Mouse (Mus musculus): ENCODE data around the gene Rab5a.
"Not testable (repeated sequence)": the region's sequence is repeated elsewhere in the genome, so short reads cannot be mapped to it uniquely, and the experiment has no call there.

Rab5a gene

DNA sequence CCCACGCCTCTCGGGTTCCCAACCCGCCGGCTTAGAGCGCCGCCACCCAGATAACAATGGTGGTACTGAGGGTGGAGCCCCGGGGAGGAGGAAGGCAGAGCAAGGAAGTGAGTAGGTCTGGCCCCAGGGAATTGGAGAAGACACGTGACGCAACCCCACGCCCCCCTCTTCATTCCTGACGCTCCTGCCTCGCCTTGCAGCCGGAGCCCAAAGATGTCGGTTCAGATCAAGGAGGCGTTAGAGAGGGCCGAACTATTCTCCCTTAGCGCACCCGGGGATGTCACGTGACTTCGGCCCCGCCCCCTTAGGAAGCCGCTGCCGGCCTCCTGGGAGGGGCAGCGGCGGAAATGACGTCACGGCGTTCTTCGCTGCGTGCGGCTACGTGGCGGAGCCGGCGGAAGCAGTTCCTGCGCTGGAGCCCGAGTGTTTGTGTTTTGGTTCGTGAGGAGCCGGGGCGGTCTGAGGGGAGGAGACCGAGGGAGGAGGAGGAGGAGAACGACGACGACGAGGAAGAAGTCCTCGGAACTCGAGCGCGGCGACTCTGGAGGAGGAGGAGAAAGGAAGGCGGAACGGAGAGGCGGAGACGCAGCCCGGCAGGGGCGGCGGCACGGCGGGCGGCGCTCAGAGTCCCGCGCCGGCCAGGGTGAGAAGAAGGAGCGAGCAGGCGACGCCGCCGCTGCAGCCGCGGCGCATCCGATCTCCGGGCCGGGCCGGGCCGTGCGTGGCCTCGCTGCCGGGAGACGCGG, at the start of gene Rab5a:
TSS of gene Rab5a (plus strand) at position 377 of the 746 bp plus-strand sequence.
- ATAC-seq (ENCODE audit: low TSS enrichment): peak; percentile 93

DNA sequence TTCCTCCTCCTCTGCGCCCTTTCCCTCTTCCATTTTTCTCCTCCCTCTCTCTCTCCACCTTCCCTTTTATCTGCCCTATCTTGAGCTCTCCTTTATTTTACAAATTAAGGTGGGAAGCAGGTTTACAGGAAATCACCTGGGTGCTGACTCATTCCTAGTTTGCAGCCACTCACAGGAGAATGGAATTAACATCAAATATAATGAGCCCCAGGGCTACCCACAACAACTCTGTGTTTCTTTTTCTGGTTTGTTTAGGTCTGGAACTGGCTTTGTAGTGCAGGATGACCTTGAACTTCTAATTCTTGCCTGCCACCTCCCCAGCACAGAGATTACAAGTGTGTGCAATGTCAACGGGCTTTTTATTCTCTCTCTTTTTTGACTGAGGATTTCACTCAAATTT, 22.9 kb upstream of the Rab5a start:
- ATAC-seq (ENCODE audit: low TSS enrichment): no peak

DNA sequence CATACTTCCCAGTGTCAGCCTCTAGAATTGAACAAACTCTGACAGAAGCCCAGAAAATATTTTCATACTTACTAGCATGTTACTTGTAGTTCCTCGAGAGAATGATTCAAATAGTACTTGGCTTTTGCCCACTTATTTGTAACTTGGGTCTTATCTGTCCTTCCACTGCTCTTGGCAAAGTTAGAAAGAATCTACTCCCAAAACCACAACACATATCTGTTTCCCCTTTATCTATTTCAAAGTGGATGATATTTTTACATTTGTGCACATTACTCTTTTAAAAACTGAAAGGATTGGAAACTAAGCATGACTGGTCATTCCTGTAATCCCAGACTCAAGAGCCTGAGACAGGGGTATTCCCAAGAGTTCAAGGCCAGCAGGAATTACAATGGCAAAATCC, 22.3 kb upstream of the Rab5a start:
- no peak for ATAC-seq (ENCODE audit: low TSS enrichment)

DNA sequence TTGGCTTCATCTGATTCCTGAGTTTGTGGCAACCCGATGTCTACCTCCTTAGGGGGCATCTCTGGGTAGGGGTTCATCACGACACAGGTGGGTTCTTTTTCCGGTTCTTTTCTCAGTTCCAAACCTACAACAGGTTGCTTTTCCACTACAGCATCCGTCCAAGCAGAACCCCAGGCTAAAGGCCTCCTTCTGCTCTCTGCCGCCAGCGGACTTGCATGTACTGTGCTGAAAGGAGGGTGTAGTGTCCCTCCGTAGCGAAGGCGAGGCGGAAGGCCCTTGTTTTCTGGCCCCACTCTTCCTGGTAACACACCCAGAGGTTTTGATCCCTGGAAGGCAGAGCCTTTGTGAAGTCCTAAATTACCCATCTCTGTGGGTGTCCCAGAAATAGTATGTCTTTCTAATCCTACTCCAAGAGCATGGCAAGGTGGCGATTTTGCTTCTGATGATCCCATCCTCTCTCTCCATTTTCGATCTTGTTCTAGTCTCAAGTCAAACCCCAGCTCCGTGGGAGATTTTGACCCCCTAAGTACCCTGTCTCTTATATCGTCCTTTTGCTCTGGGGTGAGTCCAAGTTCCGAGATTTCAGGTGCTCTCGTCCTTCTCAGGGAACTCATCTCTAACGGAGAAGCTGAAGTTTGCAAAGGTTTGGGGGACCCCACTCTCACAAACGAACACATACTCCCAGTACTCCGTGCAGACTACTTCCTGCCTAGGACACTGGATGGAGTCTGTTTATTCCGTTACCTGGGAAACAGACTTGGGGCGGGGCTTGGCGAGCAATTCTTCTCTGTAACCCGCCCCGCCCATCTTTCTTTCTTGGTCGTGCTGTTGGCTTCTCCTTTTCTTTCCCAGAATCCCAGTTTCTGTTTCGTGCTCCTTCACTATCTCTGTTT, 16.2 kb upstream of the Rab5a start, which contains the start of gene Efhb:
TSS of gene Efhb (minus strand) at position 719 of the 893 bp plus-strand sequence.
- ATAC-seq (ENCODE audit: low TSS enrichment): peak; percentile 96

DNA sequence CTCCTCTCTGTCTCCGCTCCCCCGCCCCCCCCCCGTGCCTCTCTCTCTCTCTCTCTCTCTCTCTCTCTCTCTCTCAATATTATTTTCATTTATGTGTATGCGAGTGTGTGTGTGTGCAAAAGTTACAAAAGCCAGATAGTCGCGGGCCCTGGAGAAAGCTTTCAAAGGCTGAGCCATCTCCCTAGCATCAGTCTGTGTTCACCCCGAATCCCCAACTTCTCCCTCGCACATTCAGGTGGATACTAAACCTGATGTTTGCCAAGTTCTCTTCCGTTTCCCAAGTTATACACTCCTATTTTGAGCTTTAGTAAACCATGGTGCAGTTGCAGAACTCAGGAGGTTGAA, 15.6 kb upstream of the Rab5a start:
- ATAC-seq (ENCODE audit: low TSS enrichment): peak; percentile 47; the same call in 1 of the 2 replicates

DNA sequence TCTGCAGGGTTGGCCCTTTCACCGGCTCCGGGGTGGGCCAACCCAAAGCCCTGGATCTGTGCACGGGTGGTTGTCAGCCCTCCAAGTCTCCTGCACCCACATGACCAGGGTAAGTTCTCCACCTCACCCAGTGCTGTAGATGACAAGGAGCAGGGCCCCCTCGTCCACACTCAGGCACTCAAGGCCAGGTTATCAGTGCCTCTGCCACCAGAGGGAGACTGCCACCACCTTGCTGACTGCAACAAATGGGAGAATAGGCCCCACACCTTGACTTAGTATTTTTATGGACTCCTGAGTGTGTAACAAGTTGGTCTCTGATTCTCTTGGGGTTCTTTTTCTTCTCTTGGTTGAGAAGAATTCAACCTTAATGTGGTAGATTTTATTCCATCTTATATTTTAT, 13.5 kb upstream of the Rab5a start:
- ATAC-seq (ENCODE audit: low TSS enrichment): no peak

DNA sequence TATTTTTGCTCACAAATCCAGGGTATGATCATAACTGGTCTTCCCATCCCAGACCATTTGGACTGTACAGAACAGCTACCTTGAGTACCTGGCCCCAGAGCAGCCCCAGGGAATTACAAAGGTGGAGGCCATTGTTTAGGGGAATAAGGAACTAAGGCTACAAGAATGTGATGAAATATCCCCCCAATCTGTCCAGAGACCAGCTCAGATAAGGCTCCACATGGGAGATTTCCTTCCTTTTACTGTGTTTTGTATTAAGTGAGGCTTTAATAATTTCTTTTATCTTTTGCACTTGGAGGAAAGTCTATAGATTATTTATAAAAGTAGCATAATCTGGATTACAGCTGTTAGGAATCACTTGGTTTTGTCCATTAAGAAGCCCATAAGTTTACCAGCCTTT, 10.3 kb upstream of the Rab5a start:
- no peak for ATAC-seq (ENCODE audit: low TSS enrichment)

DNA sequence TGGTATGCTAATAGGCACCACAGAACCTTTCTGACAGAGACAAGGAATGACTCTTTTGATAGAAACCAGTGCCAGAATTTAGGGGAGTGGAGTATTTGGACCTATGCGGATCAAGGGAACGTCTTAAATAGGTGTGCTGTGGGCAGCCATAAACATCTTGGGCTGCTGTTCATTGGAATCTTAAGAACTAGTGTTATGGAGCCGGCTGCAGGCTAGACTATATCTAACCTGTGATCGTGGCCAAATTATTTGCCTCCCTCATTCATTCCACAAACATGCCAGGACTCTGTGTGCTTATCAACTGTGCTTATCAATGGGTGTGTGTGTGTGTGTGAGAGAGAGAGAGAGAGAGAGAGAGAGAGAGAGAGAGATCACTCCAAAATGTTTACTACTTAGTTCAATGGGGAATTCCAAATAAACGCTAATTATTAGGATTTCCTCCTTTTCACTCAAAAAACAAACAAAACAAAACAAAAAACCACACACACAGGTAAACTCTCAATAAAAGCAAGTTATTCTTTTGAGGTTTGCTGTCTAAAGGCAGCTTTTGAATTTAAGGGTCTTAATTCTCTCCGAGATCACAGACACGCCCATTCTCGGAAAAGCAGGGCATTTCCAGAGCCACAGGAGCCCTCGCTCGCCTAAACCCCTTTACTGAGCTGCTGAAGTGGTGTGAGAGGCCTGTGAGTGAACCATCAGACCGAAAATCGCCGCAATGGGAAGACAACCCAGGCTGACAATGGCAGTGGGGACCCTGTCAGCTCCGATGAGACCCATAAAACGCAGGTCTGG, 772 bp upstream of the Rab5a start:
- ATAC-seq (ENCODE audit: low TSS enrichment): no peak

DNA sequence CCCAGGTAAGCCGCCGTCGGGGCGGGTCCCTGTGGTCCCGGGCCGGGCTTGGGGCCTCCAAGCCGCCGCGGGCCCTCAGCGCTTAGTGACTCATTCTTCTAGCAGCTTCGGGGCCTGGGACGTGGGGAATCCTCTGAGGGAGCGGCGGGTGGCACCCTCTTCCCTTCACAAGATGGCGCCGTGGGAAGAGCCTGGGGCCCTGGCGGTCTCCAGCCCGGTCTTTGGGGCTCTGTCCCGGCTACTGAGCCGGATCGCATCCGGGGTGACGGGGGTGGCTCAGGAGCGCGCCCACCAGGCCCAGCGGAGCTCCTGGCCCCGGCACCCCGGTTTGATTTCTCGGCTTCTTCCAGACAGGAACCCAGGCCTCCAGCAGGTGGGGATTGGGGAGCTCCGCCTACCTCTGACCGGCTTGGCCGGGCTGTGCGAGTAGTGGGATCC, 589 bp downstream of the Rab5a start:
- ATAC-seq (ENCODE audit: low TSS enrichment): peak; percentile 60

DNA sequence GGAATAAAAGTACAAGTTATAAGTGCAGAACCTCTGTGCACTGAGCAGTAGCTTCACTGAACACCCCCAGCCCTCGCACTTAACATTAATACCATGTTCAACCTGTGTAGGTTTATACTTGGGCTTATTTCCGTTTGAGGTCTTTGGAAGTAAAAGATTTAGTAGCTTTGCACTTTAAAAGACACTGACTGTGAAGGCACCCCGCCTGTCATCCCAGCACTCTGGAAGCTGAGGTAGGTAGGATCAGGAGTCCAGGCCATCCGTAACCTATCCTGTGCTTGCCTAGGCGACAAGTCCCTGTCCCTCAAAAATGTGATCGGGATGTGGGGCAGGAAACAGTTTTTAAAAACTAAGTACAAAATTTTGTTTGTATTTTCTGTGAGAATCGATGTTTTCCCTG, 1.4 kb downstream of the Rab5a start:
- ATAC-seq (ENCODE audit: low TSS enrichment): no peak

DNA sequence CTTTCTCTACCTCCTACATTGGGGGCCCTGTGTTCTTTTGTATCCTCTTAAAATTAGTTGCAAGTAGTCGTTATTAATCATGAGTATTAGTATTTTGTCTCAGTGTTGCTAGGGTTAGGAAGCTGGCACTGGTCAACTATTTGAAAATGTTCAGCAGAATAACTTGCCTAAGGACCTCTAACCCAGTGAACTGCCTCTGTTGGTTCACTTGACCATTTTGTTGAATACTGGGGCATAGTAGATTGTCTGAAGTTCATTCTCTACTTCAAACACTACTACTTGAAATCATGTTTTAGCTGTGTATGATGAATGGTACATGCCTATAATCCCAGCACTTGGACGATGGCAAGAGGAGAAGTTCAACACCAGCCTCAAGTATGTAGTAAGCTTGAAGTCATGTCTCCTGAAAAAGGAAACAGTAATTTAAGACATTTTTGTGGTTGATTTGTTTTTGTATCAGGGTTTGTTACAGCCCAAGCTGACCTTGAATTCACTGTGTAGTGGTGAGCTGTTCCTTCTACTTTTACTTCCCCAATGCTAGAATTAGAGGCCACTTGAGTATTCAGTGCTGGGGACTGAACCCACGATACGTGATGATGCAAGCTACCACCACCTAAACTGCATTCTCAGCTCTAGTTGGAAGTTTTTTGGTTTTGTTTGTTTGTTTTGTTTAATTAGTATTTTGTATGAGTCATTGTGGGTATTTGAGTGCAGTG, 9.4 kb downstream of the Rab5a start:
- ATAC-seq (ENCODE audit: low TSS enrichment): no peak

DNA sequence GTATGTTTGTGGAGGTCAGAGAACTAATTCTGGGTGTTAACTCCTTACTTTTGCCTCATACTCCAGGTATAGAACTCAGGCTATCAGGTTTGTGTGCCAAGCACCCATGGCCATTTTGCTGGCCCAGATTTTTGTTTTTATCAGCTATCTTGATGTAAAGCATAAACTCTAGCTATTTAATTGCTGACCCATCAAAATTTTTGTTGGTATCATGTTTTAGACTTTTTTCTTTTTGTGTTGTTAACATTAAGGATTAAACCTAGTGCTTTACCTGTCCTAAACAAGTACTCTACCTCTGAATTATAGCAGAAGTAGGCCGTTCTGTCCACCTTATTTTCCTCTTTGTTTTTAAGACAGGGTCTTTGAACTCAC, 10.0 kb downstream of the Rab5a start:
- ATAC-seq (ENCODE audit: low TSS enrichment): no peak

DNA sequence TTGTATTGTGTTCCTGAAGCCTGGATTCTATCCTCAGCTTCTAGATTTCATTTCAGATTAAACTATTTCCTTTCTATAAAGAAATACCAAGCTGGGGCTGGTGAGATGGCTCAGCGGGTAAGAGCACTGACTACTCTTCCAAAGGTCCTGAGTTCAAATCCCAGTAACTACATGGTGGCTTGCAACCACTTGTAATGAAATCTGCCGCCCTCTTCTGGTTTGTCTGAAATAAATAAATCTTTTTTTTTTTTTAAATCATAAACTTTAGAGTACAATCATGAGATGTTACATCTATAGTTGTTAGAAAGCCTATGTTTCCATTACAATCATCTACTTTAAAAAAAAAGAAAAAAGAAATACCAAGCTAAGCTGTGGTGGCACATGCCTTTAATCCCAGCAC, 23.9 kb downstream of the Rab5a start:
- no peak for ATAC-seq (ENCODE audit: low TSS enrichment)

DNA sequence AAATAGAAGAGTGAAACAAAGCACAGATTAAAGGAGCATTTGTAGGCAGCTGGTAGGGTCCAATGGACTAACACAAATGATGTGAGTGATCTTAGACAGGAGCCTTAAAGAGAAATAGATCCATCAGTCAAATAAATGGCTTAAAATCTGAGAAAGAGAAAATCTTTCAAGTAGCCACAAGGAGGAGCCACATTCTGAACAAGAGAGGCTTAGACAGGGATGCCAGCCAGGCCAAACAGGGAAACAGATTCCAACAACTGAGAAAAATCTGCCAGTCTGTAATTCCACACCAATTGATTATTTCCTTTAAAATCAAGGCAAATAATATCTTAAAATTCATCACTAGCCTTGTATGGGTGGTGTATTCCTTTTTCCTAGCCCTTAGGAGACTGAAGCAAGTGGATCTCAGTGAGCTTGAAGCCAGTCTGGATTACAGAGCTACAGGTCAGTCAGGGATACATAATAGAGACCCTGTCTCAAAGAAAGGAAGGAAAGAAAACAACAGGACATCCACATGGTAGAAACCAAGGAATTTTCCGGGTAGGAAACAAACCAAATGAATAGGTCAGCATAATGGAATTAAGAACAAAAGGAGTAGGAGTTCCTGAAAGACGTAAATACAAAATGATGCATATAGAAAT, 33.4 kb downstream of the Rab5a start:
- peak; percentile 80 for ATAC-seq (ENCODE audit: low TSS enrichment)

DNA sequence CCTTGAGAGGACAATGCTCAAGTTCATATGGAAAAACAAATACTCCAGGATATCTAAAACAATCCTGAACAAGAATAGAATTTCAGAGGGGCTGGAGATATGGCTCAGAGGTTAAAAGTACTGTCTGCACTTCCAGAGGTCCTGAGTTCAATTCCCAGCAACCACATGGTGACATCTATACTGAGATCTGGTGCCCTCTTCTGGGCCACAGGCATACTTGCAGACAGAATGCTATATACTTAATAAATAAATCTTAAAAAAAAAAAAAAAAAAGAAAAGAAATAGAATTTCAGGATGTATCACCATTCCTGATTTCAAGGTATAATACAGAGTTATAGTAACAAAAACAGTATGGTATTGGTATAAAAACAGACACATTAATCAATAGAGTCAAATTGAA, 40.3 kb downstream of the Rab5a start:
- ATAC-seq (ENCODE audit: low TSS enrichment): no peak

DNA sequence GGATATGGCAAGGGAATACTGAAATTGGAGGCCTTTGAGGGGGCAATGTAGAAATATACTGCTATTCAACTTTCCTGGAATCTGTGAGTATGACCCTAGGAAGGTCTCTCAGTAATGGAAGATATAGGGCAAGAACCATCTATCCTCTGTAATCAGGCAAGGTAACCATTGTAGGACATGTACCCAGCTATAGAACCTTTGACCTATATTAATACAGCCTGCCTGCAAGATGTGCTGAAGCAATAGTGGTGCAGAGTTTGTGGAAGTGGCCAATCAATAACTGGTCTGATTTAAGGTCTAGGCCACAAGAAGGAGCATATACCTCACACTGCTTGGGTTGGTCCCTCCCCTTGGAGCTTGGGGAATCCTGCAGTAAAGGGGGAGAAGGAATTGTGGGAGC, 41.5 kb downstream of the Rab5a start:
- no peak for ATAC-seq (ENCODE audit: low TSS enrichment)

DNA sequence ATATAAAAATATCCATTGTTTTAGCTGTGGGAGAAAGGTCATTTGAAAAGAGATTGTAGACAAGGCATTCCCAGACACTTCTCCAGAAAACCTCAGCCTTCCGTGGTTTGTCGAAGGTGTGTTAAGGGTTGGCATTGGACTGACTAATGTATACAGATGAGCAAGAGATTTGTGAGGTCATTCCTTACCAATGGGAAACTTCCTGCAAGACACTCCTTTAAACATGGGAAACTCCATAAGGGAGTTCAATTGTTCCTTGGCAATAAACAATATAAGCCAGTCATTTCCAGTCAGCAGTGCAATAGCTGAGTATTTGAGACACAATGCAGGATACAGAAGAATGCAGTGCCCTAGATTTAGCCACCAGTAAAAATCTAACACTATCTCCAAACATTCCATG, 49.0 kb downstream of the Rab5a start:
- no peak for ATAC-seq (ENCODE audit: low TSS enrichment)

DNA sequence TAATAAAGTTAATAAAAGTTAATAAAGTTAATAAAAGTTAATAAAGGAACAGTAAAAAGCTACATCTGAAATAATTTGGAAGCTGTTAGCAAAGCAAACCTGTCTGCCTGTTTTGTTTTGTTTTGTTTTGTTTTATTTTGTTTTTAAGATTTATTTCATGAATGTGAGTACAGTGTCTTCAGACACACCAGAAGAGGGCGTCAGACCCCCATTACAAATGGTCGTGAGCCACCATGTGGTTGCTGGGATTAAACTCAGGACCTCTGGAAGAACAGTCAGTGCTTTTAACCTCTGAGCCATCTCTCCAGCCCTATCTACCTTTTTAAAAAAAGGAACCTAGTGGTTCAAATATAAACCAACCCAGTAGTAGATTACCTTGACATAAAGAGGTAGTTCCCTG, 52.1 kb downstream of the Rab5a start:
- no peak for ATAC-seq (ENCODE audit: low TSS enrichment)

DNA sequence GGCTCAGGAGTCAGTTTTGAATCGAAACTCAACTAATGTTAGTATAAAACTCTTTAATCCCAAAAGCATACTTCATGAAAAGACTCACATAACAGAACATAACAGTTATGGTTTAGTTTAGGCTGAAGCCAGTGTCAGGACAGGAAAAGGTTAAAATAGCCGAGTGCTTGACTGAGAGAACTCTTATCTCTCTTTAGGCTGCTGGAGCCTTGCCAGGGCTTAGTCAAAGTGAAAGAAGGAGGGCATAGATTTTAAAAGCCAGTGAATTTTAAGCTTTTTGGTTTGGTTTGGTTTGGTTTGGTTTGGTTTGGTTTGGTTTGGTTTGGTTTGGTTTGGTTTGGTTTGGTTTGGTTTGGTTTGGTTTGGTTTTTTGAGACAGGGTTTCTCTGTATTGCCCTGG, 53.4 kb downstream of the Rab5a start:
- ATAC-seq (ENCODE audit: low TSS enrichment): no peak

DNA sequence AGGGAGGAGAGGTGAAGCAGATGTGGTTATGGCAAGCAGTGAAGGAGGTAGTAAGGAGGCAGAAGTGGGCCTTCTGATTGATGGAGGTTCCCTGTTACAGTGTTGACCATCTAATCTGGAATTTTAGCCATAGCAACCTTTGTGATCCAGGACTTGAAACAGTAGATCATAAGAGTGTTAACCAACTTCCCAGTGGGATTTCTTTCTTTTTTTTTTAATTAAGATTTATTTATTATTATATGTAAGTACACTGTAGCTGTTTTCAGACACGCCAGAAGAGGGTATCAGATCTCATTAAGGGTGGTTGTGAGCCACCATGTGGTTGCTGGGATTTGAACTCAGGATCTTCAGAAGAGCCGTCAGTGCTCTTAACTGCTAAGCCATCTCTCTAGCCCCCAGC, 60.3 kb downstream of the Rab5a start, which contains the start of gene Pp2d1:
TSS of gene Pp2d1 (minus strand) at position 101 of the 400 bp plus-strand sequence.
- ATAC-seq (ENCODE audit: low TSS enrichment): not testable (repeated sequence)

DNA sequence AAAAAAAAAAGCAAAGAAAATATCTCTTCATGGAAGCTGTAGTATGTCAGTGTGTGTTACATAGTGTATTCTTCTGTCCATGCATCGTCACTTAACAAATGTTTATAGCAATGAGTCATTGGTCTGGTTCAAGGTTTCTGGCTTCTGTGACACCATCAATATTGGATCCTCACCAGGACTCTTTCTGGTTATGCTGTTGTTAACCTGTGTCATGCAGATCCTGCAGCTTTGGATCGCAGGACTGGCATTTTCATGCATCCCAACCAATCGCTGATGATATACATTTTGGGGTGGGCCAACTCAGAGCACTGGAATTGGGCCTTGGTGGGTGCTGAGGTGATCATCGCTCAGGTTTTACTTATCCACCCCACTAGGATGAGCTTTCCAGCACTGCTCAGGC, 63.5 kb downstream of the Rab5a start:
- ATAC-seq (ENCODE audit: low TSS enrichment): no peak

Measured in frontal cortex, adult (tissue).